Mouse (Mus musculus) adrenal gland, adult 8-10 months (tissue): ENCODE measurements at regions not wholly inside any gene's neighbourhood (a gene's known extent, or its start where the extent isn't known, plus 50 kb on each side); places are given as distances from the start of the nearest gene placed in this dataset.

ENCODE experiments used
- DNase-seq: peaks from one replicate; pipeline ENCODE4 v3.0.0; 2022

DNA sequence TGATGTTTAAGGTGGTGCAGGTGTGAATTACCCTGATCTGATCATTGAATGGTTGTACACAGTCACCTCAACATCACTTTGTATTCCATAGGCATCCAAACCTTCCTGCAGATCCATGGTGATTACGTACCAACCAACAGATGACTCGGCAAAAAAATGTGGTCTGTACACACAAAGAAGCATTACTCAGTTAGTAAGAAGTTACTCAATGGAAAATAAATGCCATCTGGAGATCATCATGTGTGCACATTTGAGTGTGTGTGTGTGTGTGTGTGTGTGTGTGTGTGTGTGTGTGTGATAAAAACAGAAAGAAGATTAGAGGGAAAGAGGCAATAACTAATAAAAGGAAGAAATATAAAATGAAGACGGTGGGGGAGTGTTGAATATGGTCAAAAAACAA is 1512.2 kb upstream of the Gm6569 start:
- DNase-seq = no peak

DNA sequence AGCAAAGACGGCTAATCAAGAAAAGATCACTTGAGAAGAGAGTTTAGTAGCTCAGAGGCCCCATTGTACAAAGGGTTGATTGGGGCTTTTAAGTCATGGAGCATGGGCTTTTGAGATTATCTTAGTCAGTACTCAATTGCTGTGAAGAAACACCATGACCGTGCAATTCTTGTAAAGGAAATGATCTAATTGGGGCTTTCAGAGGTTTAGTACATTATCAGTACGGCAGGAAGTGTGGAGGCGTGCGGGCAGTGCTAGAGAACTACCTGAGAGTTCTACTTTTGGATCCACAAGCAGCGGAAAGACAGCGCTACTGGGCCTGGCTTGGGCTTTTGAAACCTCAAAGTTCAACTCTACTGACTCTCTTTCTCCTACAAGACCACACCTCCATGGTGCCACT is 1511.2 kb upstream of the Gm6569 start:
- no peak for DNase-seq

DNA sequence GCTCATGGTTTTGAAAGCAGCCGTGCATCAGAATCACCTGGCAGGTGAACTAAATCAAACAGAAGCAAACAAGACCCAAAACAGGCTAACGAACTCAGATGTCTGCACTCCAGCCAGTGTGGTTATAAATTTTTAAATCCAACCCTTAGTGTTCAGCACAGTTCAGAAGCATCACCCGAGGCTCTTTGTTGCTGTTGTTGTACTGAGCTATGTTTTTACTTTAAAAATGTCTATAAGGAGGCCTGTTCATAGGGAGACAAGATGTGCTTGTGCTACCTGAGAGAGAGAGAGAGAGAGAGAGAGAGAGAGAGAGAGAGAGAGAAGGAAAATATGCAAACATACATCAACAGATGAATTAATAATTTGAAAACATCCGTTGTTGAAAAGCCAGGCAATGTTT is 1503.1 kb upstream of the Gm6569 start:
- DNase-seq = no peak

DNA sequence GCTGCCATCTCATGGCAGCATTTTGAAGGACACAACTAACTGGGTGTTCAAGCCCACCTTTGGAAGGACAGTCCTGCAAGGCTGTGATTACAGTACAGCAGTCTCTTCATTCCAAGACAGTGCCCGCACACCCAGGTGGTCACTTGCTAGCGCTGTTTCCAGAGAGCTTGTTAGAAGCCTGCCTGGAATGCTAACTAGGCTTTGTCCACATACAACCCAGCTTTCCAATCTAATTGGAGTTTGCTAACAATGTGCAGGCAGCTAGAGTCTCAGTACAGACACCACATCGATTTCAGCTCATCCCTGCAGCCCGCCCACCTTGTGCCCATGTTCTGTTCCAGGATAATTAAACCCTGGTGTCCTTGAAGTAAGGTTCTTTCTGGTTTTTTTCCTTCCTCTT is 1499.9 kb upstream of the Gm6569 start:
- no peak for DNase-seq

DNA sequence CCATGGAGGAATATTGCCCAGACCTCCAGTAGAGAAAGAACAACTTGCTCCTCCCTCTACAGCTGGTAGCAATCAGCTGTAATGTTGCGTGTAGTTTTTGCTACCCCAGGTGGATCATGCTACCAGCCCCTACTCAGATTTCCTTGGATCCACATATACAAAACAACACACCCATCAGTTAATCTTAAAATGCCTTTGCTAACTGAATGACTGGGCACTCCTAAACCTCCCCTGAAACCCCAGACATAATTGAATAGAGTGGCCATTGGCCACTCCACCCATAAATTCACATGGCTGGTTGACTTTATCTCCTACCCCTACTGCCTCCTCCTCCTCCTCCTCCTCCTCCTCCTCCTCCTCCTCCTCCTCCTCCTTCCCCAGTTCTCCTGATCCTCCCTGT is 1494.7 kb upstream of the Gm6569 start:
- DNase-seq = no peak

DNA sequence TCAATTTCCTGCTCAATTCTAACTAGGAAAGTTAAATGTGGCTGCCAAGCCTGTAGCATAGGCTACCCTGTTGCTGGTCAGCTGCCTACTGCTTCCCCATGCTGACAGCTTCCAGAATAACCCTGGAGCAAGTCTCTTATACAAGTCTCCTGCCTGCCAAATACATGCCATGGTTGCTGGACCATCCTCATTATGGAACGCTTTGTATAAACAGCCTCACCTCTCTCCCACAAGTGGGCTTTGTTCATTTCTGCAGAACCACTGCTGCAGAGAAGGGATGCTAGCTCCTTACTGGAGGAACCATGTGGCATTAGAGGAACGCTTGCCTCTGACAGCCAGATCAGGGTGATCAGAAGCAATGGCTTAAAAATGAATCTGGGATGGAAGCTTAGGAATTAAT is 1492.4 kb upstream of the Gm6569 start:
- DNase-seq = no peak

DNA sequence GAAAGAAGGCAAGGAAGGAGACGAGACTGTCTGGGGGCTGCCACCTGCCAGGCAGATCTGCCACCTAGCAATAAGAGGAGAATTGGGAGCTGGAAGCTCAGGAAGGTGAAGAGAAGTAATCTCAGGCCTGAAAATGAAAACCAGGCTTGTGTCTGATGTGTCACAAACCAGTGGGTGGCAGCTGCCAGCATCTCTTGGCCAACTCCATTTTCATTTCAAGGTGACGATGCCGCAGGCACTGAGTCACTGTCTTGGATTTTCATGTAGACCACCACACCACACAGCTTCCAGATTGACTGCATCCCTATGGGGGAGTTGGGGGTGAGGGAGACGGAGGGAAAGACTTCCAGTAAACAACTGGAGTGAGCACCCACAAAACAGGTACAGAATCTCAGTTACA is 1491.9 kb upstream of the Gm6569 start:
- no peak for DNase-seq

DNA sequence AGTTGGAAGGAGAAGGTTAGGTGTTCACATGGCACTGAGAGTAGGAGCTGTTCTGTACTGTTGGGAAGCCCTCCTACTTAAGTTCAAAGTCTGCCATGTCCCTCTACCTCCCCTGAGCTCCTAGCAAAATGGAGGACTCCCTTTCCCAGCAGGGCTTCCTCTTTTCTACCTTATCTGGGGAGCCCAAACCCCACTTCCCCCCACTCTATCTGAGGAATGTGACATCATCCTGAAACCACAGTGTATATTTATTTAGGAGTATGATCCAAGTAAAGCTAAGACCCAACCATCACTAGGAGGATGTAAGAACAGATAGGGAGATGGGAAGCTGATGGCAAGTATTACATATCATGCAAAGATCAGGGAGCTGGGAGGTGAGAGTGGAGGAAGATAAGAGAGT is 1490.6 kb upstream of the Gm6569 start:
- DNase-seq = no peak

DNA sequence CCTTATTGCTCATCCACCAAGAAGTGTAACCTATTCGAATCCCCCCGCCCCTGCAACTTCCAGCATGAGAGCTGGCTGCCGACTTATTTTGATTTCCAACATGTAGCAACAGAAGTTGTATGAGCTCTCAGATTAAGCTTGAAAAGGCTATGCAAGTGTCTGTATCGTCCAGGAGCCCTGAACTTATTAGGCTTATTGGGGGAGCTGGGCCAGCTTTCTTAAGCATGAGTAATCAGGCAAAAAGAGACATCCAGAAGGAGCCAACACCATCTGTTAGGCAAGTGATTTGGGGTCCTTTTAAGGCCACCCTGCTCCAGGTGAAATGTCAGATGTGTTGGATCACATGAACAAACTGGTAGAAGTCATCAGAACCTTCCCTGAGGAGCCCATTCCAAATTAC is 1481.0 kb upstream of the Gm6569 start:
- DNase-seq = no peak

DNA sequence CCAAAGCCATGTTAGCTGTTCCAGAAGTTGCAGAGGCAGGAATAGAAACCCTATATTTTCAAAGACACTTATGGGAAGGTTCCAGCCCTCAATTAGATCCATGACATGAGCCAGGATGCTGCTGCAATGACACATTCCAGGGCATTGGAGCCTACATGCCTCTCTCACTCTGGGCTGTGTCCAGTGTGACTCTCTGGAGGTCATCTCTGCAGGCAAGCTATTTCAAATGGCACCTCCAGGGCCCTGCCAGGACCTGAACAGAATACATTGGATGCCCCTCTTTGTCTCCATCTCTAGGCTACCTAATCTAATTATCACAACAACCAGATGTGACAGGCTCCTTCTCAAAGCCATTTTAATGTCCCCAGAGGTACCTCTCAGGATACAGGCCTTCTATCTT is 1478.7 kb upstream of the Gm6569 start:
- no peak for DNase-seq

DNA sequence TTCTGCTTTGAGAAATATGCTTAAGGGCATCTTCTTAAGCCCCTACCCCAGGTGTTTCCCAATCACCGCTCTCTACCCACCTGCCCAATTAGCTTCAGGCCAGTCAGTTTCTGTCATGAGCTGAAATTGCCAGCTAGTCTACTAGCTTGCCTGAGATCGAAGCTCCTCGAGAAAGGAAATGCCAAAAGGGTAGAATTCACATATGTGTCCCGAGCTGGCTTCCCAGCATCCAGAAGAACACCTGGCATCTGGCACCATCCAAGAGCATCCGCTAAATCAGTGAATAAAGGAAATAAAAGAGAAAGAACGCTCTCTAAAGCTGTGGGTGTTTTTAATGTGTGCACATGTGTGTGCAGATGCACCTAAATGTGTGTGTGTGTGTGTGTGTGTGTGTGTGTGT is 1474.7 kb upstream of the Gm6569 start:
- DNase-seq = no peak

DNA sequence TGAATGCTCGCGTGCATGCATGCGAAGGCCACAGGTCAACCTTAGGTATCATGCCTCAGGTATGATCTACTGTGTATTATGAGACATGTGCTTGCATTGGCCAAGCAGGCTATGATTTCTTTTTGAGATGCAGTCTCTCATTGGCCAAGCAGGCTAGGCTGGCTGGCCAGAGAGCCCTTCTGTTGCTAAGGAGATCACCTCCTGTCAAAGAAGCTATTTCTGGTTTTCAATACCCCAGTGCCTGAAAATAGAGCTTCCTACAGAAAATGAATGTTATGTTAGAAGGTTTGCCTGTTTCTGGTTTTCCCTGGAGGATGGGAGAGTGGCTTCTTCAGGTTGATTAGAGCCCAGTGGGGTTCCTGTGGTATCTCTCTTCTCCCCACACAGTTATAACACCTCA is 1474.3 kb upstream of the Gm6569 start:
- DNase-seq = no peak

DNA sequence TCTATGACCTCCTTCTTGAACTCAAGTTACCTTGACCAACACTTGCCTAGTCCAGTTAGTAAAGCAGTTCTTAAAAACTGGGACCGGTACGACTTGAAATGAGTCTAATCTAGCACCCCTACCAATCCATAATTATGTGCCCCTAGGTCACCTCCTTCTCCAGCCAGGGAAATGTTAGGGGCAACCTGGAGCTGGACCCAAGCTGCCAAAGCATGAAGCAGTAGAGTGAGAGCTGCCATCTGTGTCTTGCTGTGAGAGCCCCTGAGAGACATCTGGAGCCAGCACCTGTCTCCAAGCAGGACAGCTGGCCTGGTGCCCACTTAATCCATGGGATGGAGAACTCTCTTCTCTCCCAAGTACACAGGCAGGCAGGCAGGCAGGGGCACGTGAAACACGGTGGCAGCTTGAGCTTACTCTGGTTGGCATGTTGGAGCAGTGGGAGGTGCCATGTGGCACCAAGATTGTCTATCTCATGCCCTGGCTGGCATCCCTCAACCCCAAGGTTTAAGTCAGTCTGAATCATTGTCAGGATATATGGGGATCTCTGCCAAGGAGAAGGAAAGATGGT is 1473.8 kb upstream of the Gm6569 start:
- DNase-seq = no peak

DNA sequence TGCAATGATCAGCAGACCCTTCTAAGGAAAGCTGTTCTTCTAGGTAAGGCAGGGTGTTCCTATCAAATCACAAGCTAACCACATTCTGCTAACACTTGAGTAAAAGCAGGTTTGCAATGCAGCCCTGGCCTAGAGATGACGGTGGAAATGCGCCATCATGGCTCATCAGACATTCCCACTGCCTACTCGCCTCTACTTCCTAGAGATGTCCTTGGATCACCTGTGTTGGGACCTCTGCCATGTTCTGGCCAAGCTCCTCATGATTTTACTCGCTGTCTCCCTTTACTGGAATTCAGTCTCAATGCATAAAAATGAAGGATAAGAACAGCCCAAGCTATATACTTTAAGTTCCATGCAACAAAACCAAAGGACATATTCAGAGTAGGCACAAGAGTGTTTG is 1461.3 kb upstream of the Gm6569 start:
- DNase-seq = no peak

DNA sequence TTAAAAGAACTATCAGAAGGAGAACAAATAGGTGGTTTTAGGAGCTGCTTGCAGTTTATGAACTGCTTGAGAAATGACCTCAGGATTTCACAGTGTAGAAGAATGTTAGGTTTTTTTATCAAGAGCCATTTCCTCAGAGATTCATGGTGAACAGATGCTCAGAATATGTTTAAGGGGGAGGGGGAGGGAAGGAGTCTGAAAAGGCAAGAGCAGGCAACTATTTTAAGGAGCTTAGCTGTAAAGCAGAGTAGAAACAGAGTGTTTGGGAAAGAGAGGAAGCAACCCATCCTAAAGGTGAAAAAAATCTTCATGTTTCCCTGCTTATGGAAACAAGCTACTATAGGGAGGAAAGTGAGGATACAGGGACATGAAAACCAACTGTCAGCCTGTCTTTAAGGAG is 1457.2 kb upstream of the Gm6569 start:
- DNase-seq = no peak

DNA sequence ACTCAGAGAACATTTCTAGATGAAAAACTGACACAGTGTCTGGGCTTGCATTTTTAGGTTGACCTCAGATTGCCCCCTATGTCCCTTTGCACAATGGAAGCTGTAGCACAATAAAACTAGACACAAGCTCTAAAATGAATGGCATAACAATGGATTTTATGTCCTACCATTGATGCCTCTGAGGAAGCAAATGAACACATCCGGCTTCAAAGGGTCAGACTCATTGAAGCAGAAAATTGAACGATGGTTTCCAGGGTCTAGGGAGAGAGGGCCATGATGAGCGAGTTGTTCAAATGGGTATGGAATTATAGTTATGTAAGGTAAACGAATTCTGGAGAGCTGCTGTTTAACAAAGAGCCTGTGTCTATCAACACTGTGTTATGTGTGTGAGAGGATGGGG is 1455.1 kb upstream of the Gm6569 start:
- no peak for DNase-seq

DNA sequence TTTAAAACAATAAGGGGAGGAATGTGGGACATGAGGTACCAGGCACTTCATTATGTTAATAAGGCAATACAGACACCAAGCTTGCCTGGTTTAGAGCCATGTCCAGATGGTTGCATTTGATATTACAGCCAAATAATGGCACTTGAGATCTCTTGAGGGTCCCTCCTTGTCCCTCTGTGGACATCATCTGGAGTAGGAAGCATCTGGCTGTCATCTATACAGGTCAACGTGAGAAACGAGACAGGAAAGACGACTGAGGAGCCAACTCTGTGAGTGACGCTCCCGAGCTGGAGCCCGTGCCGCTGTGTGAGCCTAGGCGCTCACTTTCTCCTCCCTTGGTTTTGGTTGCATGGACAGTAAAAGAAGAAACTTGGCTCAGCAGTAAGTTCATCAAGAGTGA is 1453.2 kb upstream of the Gm6569 start:
- no peak for DNase-seq

DNA sequence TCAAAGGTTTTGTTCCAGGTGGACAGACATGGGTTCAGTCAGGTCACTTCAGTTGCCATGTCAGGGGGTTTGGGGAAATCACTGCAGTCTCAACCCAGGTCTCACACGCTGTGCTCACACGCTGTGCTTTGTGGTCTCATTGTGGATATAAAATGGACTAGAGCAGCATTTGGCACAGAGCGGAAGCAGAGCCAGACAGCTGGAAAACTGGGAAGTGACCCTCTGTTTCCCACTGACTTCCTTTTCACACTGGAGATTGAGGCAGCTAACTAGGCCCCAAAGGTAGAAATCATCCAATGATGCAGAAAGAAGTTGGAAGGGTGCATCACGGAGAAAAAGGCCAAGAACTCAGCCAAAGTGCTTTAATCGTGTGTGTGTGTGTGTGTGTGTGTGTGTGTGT is 1452.6 kb upstream of the Gm6569 start:
- no peak for DNase-seq

DNA sequence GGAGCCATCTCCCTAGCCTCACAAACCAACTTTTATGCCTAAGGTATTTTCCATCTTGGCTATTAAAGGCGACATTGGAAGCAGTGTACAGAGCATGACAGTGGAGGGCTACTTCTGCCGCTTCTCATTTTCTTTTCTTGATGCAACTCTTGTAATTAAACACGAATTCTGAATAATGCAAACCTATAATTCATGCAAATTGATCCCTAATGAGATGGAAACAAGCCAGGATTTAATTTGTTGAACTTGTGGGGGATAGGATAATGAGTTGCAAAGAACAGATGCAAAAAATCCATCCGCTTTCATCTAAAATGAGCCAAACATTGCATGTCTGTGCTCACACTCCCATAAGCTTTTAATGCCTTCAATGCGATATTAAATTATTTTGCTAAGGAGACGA is 1451.8 kb upstream of the Gm6569 start:
- no peak for DNase-seq

DNA sequence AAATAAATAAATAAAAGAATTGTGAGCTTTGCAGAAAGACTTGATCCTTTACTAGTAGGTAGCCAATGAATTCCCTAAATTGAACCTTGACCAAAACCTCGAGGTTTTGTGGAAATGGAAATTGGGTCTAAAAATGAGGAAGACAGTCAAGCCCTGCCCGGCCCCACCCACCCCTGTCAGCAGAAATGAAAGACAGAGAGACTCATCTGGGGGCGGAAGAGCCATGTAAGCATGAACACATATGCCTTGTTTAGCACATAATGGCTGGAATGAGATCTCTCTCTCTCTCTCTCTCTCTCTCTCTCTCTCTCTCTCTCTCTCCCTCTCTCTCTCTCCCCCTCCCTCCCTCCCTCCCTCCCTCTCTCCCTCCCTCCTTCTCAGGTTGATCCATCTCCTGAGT is 1451.3 kb upstream of the Gm6569 start:
- DNase-seq = no peak

DNA sequence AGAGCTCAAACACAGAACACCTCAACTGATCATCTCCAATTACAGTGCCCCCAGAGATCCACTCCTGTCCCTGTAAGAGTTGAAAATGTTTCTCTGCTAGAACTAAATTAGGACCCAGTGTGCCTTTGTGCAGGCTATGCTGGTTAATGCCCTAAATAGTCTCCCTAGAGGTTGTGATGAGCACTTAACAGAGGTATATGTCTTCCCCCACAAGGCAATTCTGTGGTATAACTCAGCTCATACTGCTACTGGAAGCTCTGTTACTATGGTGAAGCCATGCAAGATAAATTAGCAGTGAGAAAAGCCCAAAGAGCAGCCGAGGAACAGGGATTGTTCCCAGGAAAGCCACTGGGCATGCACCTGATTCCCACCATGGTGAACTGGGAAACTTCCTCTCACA is 1450.9 kb upstream of the Gm6569 start:
- DNase-seq = no peak

DNA sequence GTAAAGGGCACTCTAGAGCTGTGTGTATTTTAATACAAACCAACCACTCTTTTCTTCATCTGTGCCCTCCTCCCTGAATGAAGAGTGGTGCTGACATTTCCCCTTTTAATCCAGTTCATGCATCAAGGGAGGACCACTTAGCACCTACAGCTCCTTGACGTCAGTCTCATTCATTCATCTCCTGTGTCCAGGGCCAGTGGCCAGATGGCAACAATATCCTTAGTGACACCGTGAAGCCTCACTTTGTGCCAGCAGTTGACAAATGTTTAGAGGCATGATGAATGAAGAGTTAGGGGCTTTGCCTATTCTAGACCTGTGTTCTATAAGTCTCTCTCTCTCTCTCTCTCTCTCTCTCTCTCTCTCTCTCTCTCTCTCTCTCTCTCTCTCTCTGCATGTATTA is 1441.1 kb upstream of the Gm6569 start:
- no peak for DNase-seq

DNA sequence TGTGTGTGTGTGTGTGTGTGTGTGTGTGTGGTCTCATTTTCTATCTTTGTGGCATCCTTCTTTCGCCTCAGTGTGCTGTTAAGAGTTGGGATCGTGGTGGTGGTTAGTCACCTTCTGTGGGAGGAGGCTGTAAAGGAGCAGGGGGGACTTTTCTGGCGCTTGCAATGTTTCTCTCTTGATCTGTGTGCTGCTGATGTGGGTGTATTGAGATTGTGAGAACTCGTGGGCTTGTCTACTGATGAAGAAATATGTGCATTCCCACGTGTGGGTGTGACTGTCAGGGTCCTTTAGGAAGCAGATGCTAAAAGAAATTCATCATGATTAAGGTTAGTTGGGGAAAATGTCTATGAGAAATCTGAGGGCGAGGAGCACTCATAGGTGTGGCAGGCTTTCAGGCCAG is 1422.4 kb upstream of the Gm6569 start:
- no peak for DNase-seq
